Mouse (Mus musculus): ENCODE measurements around the gene Rsrp1.

Gene Rsrp1

DNA sequence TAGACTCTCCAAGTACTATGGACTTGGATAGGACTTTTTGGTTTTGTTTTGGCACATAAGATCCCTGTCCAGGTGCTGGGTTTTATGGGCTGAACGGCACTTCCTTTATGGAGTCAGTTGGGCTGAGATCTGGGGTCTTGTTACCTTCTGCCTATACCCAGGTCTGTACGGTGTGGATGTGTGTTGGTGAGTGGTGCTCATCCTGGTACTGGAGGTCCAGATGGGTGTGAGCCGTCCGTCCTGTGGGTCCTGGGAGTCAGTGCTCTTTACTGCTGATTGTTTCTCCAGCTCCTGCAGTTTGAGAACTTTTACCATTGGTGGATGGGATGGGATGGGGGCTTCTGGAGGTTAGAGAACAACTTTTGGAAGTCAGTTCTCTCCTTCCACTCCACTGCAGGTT lies 1.7 kb upstream of the Rsrp1 start:
- in situ Hi-C loops (cut with MboI; ENCODE audit: low sequenced_read_pairs) = no loop called here

DNA sequence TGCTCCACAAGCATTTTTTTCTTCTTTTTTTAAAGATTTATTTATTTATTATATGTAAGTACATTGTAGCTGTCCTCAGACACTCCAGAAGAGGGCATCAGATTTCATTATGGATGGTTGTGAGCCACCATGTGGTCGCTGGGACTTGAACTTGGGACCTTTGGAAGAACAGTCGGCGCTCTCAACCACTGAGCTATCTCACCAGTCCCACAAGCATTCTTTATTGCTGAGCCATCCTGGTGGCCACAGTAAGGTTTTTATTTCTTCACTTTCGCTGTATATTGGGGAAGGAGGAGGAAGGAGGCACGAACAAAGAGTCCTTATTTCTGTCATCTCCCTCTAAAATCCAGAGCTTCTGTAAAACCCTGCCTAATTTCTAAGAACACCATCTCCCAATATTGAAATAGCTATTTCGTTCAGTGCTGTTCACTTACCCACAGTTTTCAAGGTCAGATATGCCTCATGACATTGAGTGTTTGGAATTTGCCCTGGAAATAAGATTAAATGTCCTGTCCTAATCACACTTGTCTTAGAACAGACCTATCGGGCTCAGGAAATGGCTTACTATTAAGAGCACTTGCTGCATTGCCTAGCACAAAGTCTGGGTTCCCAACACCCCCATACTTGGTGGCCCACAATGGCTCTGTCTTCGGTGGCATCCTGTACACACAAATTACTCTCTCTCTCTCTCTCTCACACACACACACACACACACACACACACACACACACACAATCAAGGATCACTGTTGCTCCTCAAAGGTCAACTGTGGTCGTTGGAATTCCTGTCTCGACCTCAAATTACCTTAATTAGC lies 1.1 kb upstream of the Rsrp1 start:
- in situ Hi-C loops (cut with MboI; ENCODE audit: low sequenced_read_pairs) = no loop called here

GRCm38 (mm10) chr4:134922925-134923244 lies 507 bp upstream of the Rsrp1 start:
- in situ Hi-C loops (cut with MboI; ENCODE audit: low sequenced_read_pairs) = no loop called here

GRCm38 (mm10) chr4:134924019-134924741 lies 788 bp downstream of the Rsrp1 start:
- in situ Hi-C loops (cut with MboI; ENCODE audit: low sequenced_read_pairs) = no loop called here

DNA sequence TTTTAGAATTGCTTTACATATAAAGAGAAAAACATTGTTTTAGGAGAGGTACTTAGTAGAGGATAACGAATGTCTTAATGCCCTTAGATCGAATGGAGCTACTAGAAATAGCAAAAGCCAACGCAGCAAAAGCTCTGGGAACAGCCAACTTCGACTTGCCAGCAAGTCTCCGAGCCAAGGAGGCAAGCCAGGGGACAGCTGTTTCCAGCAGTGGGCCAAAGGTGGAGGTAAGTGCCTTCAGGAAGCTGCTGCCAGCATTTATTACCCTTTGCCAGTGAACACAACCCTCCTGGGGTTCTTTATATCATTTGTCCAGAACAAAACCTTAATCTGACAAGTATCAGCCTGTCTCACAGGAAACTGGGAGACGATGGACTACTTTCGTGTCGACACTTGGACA lies 1.8 kb downstream of the Rsrp1 start:
- in situ Hi-C loops (cut with MboI; ENCODE audit: low sequenced_read_pairs) = no loop called here

DNA sequence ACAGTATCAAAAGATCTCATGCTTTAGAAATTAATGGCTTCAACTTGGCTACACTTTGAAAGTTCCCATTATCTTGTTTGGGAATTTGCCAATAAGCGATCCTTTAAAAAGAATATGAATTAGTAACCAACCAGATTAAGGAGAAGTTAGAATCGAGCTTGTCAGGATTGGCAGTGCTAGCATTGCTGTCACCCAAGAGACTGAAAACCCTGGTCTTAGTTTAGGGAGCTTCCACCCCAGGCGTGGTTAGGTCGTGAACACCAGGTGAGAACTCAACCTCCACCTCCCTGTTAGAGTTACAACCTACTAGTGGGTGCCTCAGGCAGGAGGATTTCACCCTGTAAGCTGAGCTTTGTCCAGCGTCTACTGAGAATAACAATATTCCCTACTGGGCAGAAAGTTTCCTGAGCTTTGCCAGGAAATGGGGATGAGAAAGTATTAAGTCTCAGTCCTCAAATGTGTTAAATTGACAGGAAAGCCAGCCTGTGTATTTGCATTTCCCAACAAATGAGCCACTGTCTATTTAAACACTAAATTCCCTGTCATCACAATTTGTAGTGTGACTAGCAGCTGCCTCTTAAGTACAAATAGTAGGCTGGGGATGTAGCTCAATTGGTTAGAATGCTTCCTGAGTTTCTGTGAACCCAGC lies 4.5 kb downstream of the Rsrp1 start:
- in situ Hi-C loops (cut with MboI; ENCODE audit: low sequenced_read_pairs) = no loop called here

- in situ Hi-C loops (cut with MboI; ENCODE audit: low sequenced_read_pairs) = no loop called here
These were observed 5.1 kb downstream of the Rsrp1 start for GRCm38 (mm10) chr4:134928464-134928836.

- in situ Hi-C loops (cut with MboI; ENCODE audit: low sequenced_read_pairs) = no loop called here
These were observed 6.1 kb downstream of the Rsrp1 start for GRCm38 (mm10) chr4:134929536-134929935.

GRCm38 (mm10) chr4:134930190-134930589 lies 6.8 kb downstream of the Rsrp1 start:
- in situ Hi-C loops (cut with MboI; ENCODE audit: low sequenced_read_pairs) = no loop called here

DNA sequence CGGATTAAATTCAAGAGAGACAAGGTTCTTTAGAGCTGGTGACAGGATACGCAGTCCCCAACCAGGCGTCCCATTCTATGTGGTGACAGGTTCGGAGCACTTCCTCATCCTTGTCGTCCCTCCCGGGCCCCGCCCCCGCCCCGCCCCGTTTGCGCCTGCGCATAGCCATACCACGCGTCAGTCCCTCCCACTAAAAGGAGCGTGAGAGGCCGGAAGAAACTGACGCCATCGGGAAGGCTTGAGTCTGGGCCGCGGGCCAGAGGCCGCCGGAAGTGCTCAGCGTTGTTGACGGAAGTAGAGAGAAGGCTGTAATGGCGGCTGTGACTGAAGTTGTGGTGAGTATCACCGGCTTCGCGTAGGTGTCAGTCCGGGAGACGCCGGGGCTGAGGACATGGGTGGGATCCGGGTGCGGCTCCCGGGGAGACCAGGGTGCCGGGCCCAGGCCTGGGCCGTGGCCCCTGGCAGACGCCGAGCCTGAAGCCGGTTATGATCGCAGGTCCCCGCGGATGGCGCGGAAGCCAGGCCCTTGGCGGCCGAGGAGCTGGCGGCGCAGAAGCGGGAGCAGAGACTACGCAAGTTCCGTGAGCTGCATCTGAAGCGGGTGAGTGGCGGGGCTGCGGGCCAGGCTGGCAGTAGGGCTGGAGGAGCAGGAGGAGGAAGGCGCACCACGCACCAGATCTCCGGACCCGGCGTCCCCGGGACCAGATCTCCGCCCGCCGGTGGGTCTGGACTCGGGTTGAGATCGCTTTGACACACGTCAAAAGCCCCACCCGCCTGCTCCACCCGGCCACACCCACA lies 7.5 kb downstream of the Rsrp1 start, which contains the start of gene Syf2:
Gene Syf2 (plus strand): TSS at position 215 of the 798 bp plus-strand sequence.
- in situ Hi-C loops (cut with MboI; ENCODE audit: low sequenced_read_pairs) = no loop called here

GRCm38 (mm10) chr4:134937240-134938176 lies 14.1 kb downstream of the Rsrp1 start:
- in situ Hi-C loops (cut with MboI; ENCODE audit: low sequenced_read_pairs) = no loop called here

DNA sequence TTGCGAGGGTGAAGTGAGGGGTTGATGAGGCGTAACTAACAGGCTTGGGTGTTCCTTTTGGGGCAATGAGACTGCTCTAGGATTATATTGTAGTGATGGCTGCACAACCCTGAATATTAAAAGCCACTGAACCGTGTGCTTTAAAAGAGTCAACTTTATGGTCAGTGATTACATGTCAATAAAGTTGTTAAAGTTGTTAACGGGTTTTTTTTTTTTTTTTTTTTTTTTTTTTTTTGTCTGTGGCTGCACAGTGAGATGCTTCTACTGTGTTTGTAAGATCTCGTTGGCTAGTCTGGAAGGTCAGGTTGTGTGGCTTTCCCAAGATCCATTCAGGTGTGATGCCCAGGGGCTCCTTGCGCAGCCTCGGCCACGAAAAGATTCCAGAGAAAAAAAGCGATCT lies 16.5 kb downstream of the Rsrp1 start:
- in situ Hi-C loops (cut with MboI; ENCODE audit: low sequenced_read_pairs) = no loop called here

DNA sequence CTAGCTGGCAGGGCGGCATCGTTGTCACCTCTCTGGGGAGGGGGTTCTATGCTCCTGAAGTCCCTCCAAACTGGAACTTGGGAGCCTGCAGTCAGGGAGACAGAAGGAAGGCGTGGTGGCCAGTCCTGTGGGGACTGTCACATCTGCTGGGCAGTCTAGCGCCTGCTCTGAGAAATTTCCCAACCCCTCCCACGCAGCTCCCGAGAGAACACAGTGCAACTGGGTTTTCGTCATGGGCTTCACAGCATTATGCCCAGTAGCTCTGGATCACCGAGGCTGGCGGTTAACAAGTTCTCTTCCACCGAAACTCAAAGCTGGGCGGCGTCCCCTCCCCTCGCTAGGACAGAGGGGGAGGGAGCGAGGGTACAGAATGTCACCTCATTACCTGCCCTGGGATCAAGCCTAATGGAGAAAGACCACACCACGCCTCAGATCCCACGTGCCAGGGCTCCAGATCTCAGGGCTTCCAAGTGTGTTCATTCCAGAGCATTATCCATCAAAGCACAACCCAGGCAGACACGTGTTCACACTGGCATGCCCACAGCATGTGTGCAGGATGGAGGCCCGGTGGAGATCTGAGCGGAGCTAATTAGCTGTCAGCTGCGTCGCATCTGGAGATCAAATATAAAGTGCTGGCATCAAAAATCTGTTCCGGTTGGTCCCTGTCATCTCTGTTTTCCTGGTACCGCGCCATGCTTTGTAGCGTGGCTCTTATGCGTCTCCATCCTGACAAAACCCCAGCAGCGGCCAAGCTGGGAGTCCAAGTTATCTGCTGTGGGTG lies 20.6 kb downstream of the Rsrp1 start:
- in situ Hi-C loops (cut with MboI; ENCODE audit: low sequenced_read_pairs) = no loop called here

GRCm38 (mm10) chr4:134946024-134946744 lies 22.8 kb downstream of the Rsrp1 start:
- in situ Hi-C loops (cut with MboI; ENCODE audit: low sequenced_read_pairs) = no loop called here

GRCm38 (mm10) chr4:134950518-134951091 lies 27.2 kb downstream of the Rsrp1 start:
- in situ Hi-C loops (cut with MboI; ENCODE audit: low sequenced_read_pairs) = no loop called here

DNA sequence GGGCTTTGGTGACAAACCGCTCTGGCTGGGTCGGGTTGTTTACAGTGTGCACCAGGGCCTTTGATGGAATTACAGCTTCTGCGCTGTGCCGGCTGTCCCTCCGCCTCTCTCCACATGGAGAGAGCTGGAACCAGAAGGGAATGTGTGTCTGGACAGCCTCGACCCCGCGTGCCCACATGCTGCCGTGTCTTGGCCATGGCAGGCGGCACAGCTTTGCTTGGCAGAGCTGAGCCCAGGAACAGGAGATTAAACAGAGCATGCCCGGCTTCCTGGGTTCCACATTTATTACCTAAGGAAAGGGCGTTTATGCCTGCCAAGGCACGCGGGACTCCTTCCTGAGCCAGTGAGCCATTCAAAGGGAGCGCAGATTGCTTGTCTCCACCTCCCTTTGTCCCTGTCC lies 31.1 kb downstream of the Rsrp1 start:
- in situ Hi-C loops (cut with MboI; ENCODE audit: low sequenced_read_pairs) = no loop called here

- in situ Hi-C loops (cut with MboI; ENCODE audit: low sequenced_read_pairs) = no loop called here
These were observed 31.8 kb downstream of the Rsrp1 start for GRCm38 (mm10) chr4:134955196-134955595.

GRCm38 (mm10) chr4:134955845-134956244 lies 32.5 kb downstream of the Rsrp1 start:
- in situ Hi-C loops (cut with MboI; ENCODE audit: low sequenced_read_pairs) = no loop called here

All from CH12F3 (cell line).